Mouse (Mus musculus) stomach, embryonic 14.5 days (tissue): ENCODE data around the gene Stn1. TPM values are rescaled to one million over a fixed set of nuclear protein-coding genes. Genes with fewer than 3 reads are reported as not detected.
A peak's percentile ranks its signal among the peaks of the same experiment; 100 is the strongest.

Experiments used
- ATAC-seq: fragments of 200-750 bp; cut with Nextera tagmentation; 2 replicates; pipeline ENCODE4 v1.8.0; 2017; ENCODE audit warnings: low read depth, moderate TSS enrichment; ENCODE audit not compliant: insufficient number of reproducible peaks, insufficient read depth, low FRiP score
- H3K27ac ChIP-seq: fragments of 300-500 bp; sonication (generic); 2 replicates; pipeline ENCODE4 v1.5.1; 2014; ENCODE audit warnings: mild to moderate bottlenecking, low read length, moderate library complexity, mixed read lengths
- H3K27me3 ChIP-seq: fragments of 300-500 bp; sonication (generic); 2 replicates; pipeline ENCODE4 v1.6.1; 2014; ENCODE audit warnings: low read length, control low read depth, mixed read lengths; ENCODE audit not compliant: control insufficient read depth, insufficient read depth
- H3K36me3 ChIP-seq: fragments of 300-500 bp; sonication (generic); 2 replicates; pipeline ENCODE4 v1.6.1; 2014; ENCODE audit warnings: mild to moderate bottlenecking, control low read depth, low read length, moderate library complexity, mixed read lengths; ENCODE audit not compliant: control insufficient read depth, insufficient read depth
- H3K4me1 ChIP-seq: fragments of 300-500 bp; sonication (generic); 2 replicates; pipeline ENCODE4 v1.6.1; 2014; ENCODE audit warnings: low read length, control low read depth, mixed read lengths; ENCODE audit not compliant: control insufficient read depth, insufficient read depth
- H3K4me2 ChIP-seq: fragments of 300-500 bp; sonication (generic); replicated peaks from 2 replicates; pipeline ENCODE4 v1.6.1; 2014; ENCODE audit warnings: low read depth, low read length, control low read depth
- H3K4me3 ChIP-seq: fragments of 300-500 bp; sonication (generic); 2 replicates; pipeline ENCODE4 v1.5.1; 2014; ENCODE audit warnings: low read depth, low read length, control low read depth
- H3K9ac ChIP-seq: fragments of 300-500 bp; sonication (generic); replicated peaks from 2 replicates; pipeline ENCODE4 v1.6.1; 2014; ENCODE audit warnings: low read depth, mild to moderate bottlenecking, control low read depth, low read length, moderate library complexity, mixed read lengths
- H3K9me3 ChIP-seq: fragments of 300-500 bp; sonication (generic); 2 replicates; pipeline ENCODE4 v1.6.1; 2016; ENCODE audit warnings: low read depth, low read length, control low read depth; ENCODE audit not compliant: control insufficient read depth
- WGBS: fragments of 180-500 bp; shearing (Covaris S2); extraction: QIAGEN DNeasy Blood & Tissue Kit; methylation state at CpG from one replicate; pipeline ENCODE4 v1.1.7; 2014; 5-methylcytosine and 5-hydroxymethylcytosine counted together
- polyA plus RNA-seq: library from polyadenylated mRNA; unstranded; fragments of >200 nt; fragmentation: Nextera tagmentation; extraction: Ambion mirVana; gene quantifications from 2 replicates; pipeline ENCODE4 v1.2.1, GENCODE M21; 2014

Gene Stn1
- polyA plus RNA-seq, 1 experiment from 2014 or later: 68.4 TPM

- no peaks in the 10 kb centered on the region for H3K4me1 ChIP-seq
- no peak overlapping the region for H3K9ac ChIP-seq
- H3K4me2 ChIP-seq: no peak overlapping the region
- no peak for ATAC-seq
- H3K4me3 ChIP-seq: no peak overlapping the region
- WGBS: 85% methylated on average over 24 of the region's 24 CpGs
- no peaks in the 10 kb centered on the region for H3K27me3 ChIP-seq
- H3K36me3 ChIP-seq: peaks cover 30% of the 10 kb centered on the region
- H3K9me3 ChIP-seq: no peaks in the 10 kb centered on the region
- H3K27ac ChIP-seq: no peak overlapping the region
Observed at GRCm38 (mm10) chr19:47518475-47519162, 18.7 kb downstream of the Stn1 start.

GRCm38 (mm10) chr19:47517570-47517969 lies 19.7 kb downstream of the Stn1 start:
- 77% methylated on average over 8 of the region's 8 CpGs for WGBS
- H3K4me1 ChIP-seq: 0 out of 2 replicates have a peak, but pooled peaks cover 3% of the 10 kb centered on the region
- H3K27me3 ChIP-seq: no peaks in the 10 kb centered on the region
- peaks cover 28% of the 10 kb centered on the region for H3K36me3 ChIP-seq
- no peak overlapping the region for H3K27ac ChIP-seq
- H3K9me3 ChIP-seq: no peaks in the 10 kb centered on the region
- ATAC-seq: no peak
- no peak overlapping the region for H3K9ac ChIP-seq
- H3K4me3 ChIP-seq: no peak overlapping the region
- H3K4me2 ChIP-seq: no peak overlapping the region

GRCm38 (mm10) chr19:47516879-47517278 lies 20.4 kb downstream of the Stn1 start:
- H3K36me3 ChIP-seq: peaks cover 25% of the 10 kb centered on the region
- H3K4me3 ChIP-seq: no peak overlapping the region
- H3K27me3 ChIP-seq: no peaks in the 10 kb centered on the region
- H3K9ac ChIP-seq: no peak overlapping the region
- H3K9me3 ChIP-seq: no peaks in the 10 kb centered on the region
- no peak overlapping the region for H3K27ac ChIP-seq
- WGBS: 93% methylated on average over 12 of the region's 12 CpGs
- no peak overlapping the region for H3K4me2 ChIP-seq
- 0 out of 2 replicates have a peak, but pooled peaks cover 7% of the 10 kb centered on the region for H3K4me1 ChIP-seq
- no peak for ATAC-seq

GRCm38 (mm10) chr19:47515091-47515490 lies 22.2 kb downstream of the Stn1 start:
- 44% methylated on average over 5 of the region's 5 CpGs for WGBS
- Histone ChIP-seq H3K27ac (no peak overlapping the region), H3K4me1 (0 out of 2 replicates have a peak, but pooled peaks cover 16% of the 10 kb centered on the region), H3K27me3 (no peaks in the 10 kb centered on the region), H3K36me3 (peaks cover 20% of the 10 kb centered on the region), H3K4me3 (no peak overlapping the region), H3K9ac (no peak overlapping the region), H3K4me2 (no peak overlapping the region), H3K9me3 (no peaks in the 10 kb centered on the region)
- peak; percentile 65 for ATAC-seq

- Histone ChIP-seq H3K4me2 (no peak overlapping the region), H3K4me3 (no peak overlapping the region), H3K9me3 (no peaks in the 10 kb centered on the region), H3K27ac (no peak overlapping the region), H3K4me1 (peaks cover 20% of the 10 kb centered on the region; the same call in 1 of the 2 replicates), H3K9ac (no peak overlapping the region), H3K36me3 (peaks cover 24% of the 10 kb centered on the region), H3K27me3 (no peaks in the 10 kb centered on the region)
- WGBS: 81% methylated on average over 4 of the region's 4 CpGs
- ATAC-seq: no peak
Observed at GRCm38 (mm10) chr19:47513618-47513897, 23.7 kb downstream of the Stn1 start.

GRCm38 (mm10) chr19:47512794-47513617 lies 24.3 kb downstream of the Stn1 start:
- no peak overlapping the region for H3K4me2 ChIP-seq
- no peak overlapping the region for H3K4me3 ChIP-seq
- ATAC-seq: no peak
- H3K9ac ChIP-seq: no peak overlapping the region
- H3K36me3 ChIP-seq: peaks cover 24% of the 10 kb centered on the region
- H3K27me3 ChIP-seq: no peaks in the 10 kb centered on the region
- H3K4me1 ChIP-seq: peaks cover 20% of the 10 kb centered on the region; the same call in 1 of the 2 replicates
- H3K27ac ChIP-seq: no peak overlapping the region
- H3K9me3 ChIP-seq: no peaks in the 10 kb centered on the region
- 69% methylated on average over 21 of the region's 21 CpGs for WGBS

GRCm38 (mm10) chr19:47511958-47512357 lies 25.3 kb downstream of the Stn1 start:
- 65% methylated on average over 6 of the region's 6 CpGs for WGBS
- H3K36me3 ChIP-seq: peaks cover 24% of the 10 kb centered on the region
- peaks cover 20% of the 10 kb centered on the region; the same call in 1 of the 2 replicates for H3K4me1 ChIP-seq
- no peaks in the 10 kb centered on the region for H3K9me3 ChIP-seq
- H3K27ac ChIP-seq: peak overlapping the region; percentile 63; the same call in 1 of the 2 replicates
- H3K4me3 ChIP-seq: no peak overlapping the region
- ATAC-seq: no peak
- H3K9ac ChIP-seq: no peak overlapping the region
- H3K27me3 ChIP-seq: no peaks in the 10 kb centered on the region
- no peak overlapping the region for H3K4me2 ChIP-seq

GRCm38 (mm10) chr19:47511294-47511675 lies 26.0 kb downstream of the Stn1 start:
- Histone ChIP-seq H3K4me2 (no peak overlapping the region), H3K9me3 (no peaks in the 10 kb centered on the region), H3K27ac (peak overlapping the region; percentile 63; the same call in 1 of the 2 replicates), H3K4me3 (no peak overlapping the region), H3K4me1 (peaks cover 20% of the 10 kb centered on the region; the same call in 1 of the 2 replicates), H3K36me3 (peaks cover 23% of the 10 kb centered on the region), H3K27me3 (no peaks in the 10 kb centered on the region), H3K9ac (no peak overlapping the region)
- ATAC-seq: no peak
- 74% methylated on average over 7 of the region's 7 CpGs for WGBS
